Mouse (Mus musculus) midbrain, embryonic 12.5 days (tissue): ENCODE results near the gene Eri2. TPM values are rescaled to one million over a fixed set of nuclear protein-coding genes. Genes with fewer than 3 reads are reported as not detected.
"Not testable (repeated sequence)": the region's sequence is repeated elsewhere in the genome, so short reads cannot be mapped to it uniquely, and the experiment has no call there.

ENCODE experiments used
- ATAC-seq: fragments of 200-750 bp; cut with Nextera tagmentation; 2 replicates; pipeline ENCODE4 v1.8.0; 2017; ENCODE audit warnings: low read depth, moderate TSS enrichment, moderate library complexity; ENCODE audit not compliant: low FRiP score
- H3K27ac ChIP-seq: fragments of 300-500 bp; sonication (generic); replicated peaks from 2 replicates; pipeline ENCODE4 v1.5.1; 2016; ENCODE audit warnings: mild to moderate bottlenecking
- H3K27me3 ChIP-seq: fragments of 300-500 bp; sonication (generic); 2 replicates; pipeline ENCODE4 v1.6.1; 2016; ENCODE audit warnings: mild to moderate bottlenecking
- H3K36me3 ChIP-seq: fragments of 300-500 bp; sonication (generic); 2 replicates; pipeline ENCODE4 v1.6.1; 2016
- H3K4me1 ChIP-seq: fragments of 300-500 bp; sonication (generic); 2 replicates; pipeline ENCODE4 v1.6.1; 2016
- H3K4me2 ChIP-seq: fragments of 300-500 bp; sonication (generic); replicated peaks from 2 replicates; pipeline ENCODE4 v1.6.1; 2016; ENCODE audit warnings: mild to moderate bottlenecking, moderate library complexity
- H3K4me3 ChIP-seq: fragments of 300-500 bp; sonication (generic); 2 replicates; pipeline ENCODE4 v1.5.1; 2016; ENCODE audit warnings: mild to moderate bottlenecking
- H3K9ac ChIP-seq: fragments of 300-500 bp; sonication (generic); replicated peaks from 2 replicates; pipeline ENCODE4 v1.6.1; 2016; ENCODE audit warnings: mild to moderate bottlenecking, moderate library complexity
- H3K9me3 ChIP-seq: fragments of 300-500 bp; sonication (generic); 2 replicates; pipeline ENCODE4 v1.6.1; 2016; ENCODE audit warnings: mild to moderate bottlenecking
- WGBS: fragments of 180-500 bp; shearing (Covaris S2); methylation state at CpG from one replicate; pipeline ENCODE4 v1.1.7; 2016; 5-methylcytosine and 5-hydroxymethylcytosine counted together
- polyA plus RNA-seq: library from polyadenylated mRNA; unstranded; fragments of >200 nt; fragmentation: Nextera tagmentation; extraction: Ambion mirVana; gene quantifications from 2 replicates; pipeline ENCODE4 v1.2.1, GENCODE M21; 2016

The Eri2 gene
- polyA plus RNA-seq, 1 experiment from 2014 or later = 32.9 TPM

- H3K36me3 ChIP-seq = peaks cover 45% of the 10 kb centered on the region
Observed at GRCm38 (mm10) chr7:119783453-119783852, 10.4 kb downstream of the Eri2 start.

GRCm38 (mm10) chr7:119769895-119770294 lies 24.0 kb downstream of the Eri2 start:
- ATAC-seq = no peak
- Histone ChIP-seq H3K9me3 (no peaks in the 10 kb centered on the region), H3K9ac (no peak overlapping the region), H3K27ac (no peak overlapping the region), H3K4me1 (no peaks in the 10 kb centered on the region), H3K4me2 (no peak overlapping the region), H3K36me3 (no peaks in the 10 kb centered on the region), H3K4me3 (no peak overlapping the region), H3K27me3 (no peaks in the 10 kb centered on the region)
- WGBS = 95% methylated on average over 8 of the region's 8 CpGs

More at GRCm38 (mm10) chr7:119783453-119783852, 10.4 kb downstream of the Eri2 start:
- H3K4me1 ChIP-seq = no peaks in the 10 kb centered on the region
- no peaks in the 10 kb centered on the region for H3K9me3 ChIP-seq
- no peak overlapping the region for H3K9ac ChIP-seq
- H3K4me3 ChIP-seq = no peak overlapping the region
- no peak for ATAC-seq
- 96% methylated on average over 2 of the region's 2 CpGs for WGBS
- H3K27me3 ChIP-seq = no peaks in the 10 kb centered on the region
- H3K4me2 ChIP-seq = no peak overlapping the region
- H3K27ac ChIP-seq = no peak overlapping the region

- Histone ChIP-seq H3K36me3 (no peaks in the 10 kb centered on the region), H3K4me2 (no peak overlapping the region), H3K4me3 (no peak overlapping the region), H3K4me1 (no peaks in the 10 kb centered on the region), H3K9ac (no peak overlapping the region), H3K27ac (no peak overlapping the region), H3K9me3 (no peaks in the 10 kb centered on the region), H3K27me3 (no peaks in the 10 kb centered on the region)
- no peak for ATAC-seq
- WGBS = 89% methylated on average over 6 of the region's 6 CpGs
Observed at GRCm38 (mm10) chr7:119766996-119767395, 26.9 kb downstream of the Eri2 start.

GRCm38 (mm10) chr7:119764377-119764776 lies 29.5 kb downstream of the Eri2 start:
- H3K4me2 ChIP-seq = no peak overlapping the region
- no peaks in the 10 kb centered on the region for H3K27me3 ChIP-seq
- H3K4me3 ChIP-seq = no peak overlapping the region
- no peak overlapping the region for H3K9ac ChIP-seq
- WGBS = 93% methylated on average over 3 of the region's 3 CpGs
- H3K9me3 ChIP-seq = no peaks in the 10 kb centered on the region
- H3K4me1 ChIP-seq = no peaks in the 10 kb centered on the region
- H3K36me3 ChIP-seq = no peaks in the 10 kb centered on the region
- H3K27ac ChIP-seq = no peak overlapping the region
- ATAC-seq = no peak

GRCm38 (mm10) chr7:119762166-119762697 lies 31.6 kb downstream of the Eri2 start:
- Histone ChIP-seq H3K27me3 (no peaks in the 10 kb centered on the region), H3K4me1 (no peaks in the 10 kb centered on the region), H3K27ac (no peak overlapping the region), H3K36me3 (no peaks in the 10 kb centered on the region), H3K9me3 (no peaks in the 10 kb centered on the region), H3K4me3 (no peak overlapping the region), H3K4me2 (no peak overlapping the region), H3K9ac (no peak overlapping the region)
- ATAC-seq = no peak
- WGBS = 74% methylated on average over 4 of the region's 4 CpGs

- H3K27ac ChIP-seq = no peak within 1 kb of the TSS
- H3K27me3 ChIP-seq = no peaks in the 10 kb centered on the region
- no peaks in the 10 kb centered on the region for H3K4me1 ChIP-seq
- H3K9me3 ChIP-seq = no peaks in the 10 kb centered on the region
- ATAC-seq = no peak
- 84% methylated on average over 11 of the region's 11 CpGs for WGBS
- H3K36me3 ChIP-seq = no peaks in the 10 kb centered on the region
- H3K4me2 ChIP-seq = no peak within 1 kb of the TSS
- H3K9ac ChIP-seq = no peak within 1 kb of the TSS
- no peak within 1 kb of the TSS for H3K4me3 ChIP-seq
Observed at GRCm38 (mm10) chr7:119760527-119760951, 33.3 kb downstream of the Eri2 start, which contains the start of gene Acsm3. Gene Acsm3, plus strand, starts transcription at chr7:119760923.

- 83% methylated on average over 1 of the region's 1 CpGs for WGBS
- H3K9ac ChIP-seq = no peak overlapping the region
- ATAC-seq = no peak
- H3K4me3 ChIP-seq = no peak overlapping the region
- no peaks in the 10 kb centered on the region for H3K4me1 ChIP-seq
- H3K4me2 ChIP-seq = no peak overlapping the region
- no peak overlapping the region for H3K27ac ChIP-seq
- no peaks in the 10 kb centered on the region for H3K9me3 ChIP-seq
- no peaks in the 10 kb centered on the region for H3K27me3 ChIP-seq
- no peaks in the 10 kb centered on the region for H3K36me3 ChIP-seq
Observed at GRCm38 (mm10) chr7:119753696-119754095, 40.2 kb downstream of the Eri2 start.

GRCm38 (mm10) chr7:119749942-119750341 lies 43.9 kb downstream of the Eri2 start:
- no peak overlapping the region for H3K4me2 ChIP-seq
- H3K27ac ChIP-seq = no peak overlapping the region
- WGBS = 61% methylated on average over 2 of the region's 2 CpGs
- H3K4me1 ChIP-seq = no peaks in the 10 kb centered on the region
- H3K9me3 ChIP-seq = no peaks in the 10 kb centered on the region
- no peaks in the 10 kb centered on the region for H3K36me3 ChIP-seq
- H3K9ac ChIP-seq = no peak overlapping the region
- no peak for ATAC-seq
- H3K4me3 ChIP-seq = no peak overlapping the region
- no peaks in the 10 kb centered on the region for H3K27me3 ChIP-seq

- Histone ChIP-seq H3K9ac (no peak overlapping the region), H3K27me3 (no peaks in the 10 kb centered on the region), H3K36me3 (no peaks in the 10 kb centered on the region), H3K4me3 (no peak overlapping the region), H3K9me3 (no peaks in the 10 kb centered on the region), H3K4me1 (peaks cover 5% of the 10 kb centered on the region), H3K4me2 (no peak overlapping the region), H3K27ac (no peak overlapping the region)
- no peak for ATAC-seq
- 86% methylated on average over 1 of the region's 2 CpGs for WGBS
Observed at GRCm38 (mm10) chr7:119748761-119749160, 45.1 kb downstream of the Eri2 start.

- no peak overlapping the region for H3K4me2 ChIP-seq
- no peak overlapping the region for H3K9ac ChIP-seq
- peaks cover 5% of the 10 kb centered on the region for H3K4me1 ChIP-seq
- 83% methylated on average over 1 of the region's 1 CpGs for WGBS
- no peaks in the 10 kb centered on the region; the same call in 1 of the 2 replicates for H3K27me3 ChIP-seq
- no peak for ATAC-seq
- H3K36me3 ChIP-seq = no peaks in the 10 kb centered on the region
- no peaks in the 10 kb centered on the region for H3K9me3 ChIP-seq
- H3K27ac ChIP-seq = no peak overlapping the region
- H3K4me3 ChIP-seq = no peak overlapping the region
Observed at GRCm38 (mm10) chr7:119745869-119746268, 48.0 kb downstream of the Eri2 start.

GRCm38 (mm10) chr7:119744321-119744720 lies 49.5 kb downstream of the Eri2 start:
- Histone ChIP-seq H3K36me3 (no peaks in the 10 kb centered on the region), H3K9me3 (no peaks in the 10 kb centered on the region), H3K27ac (no peak overlapping the region), H3K27me3 (no peaks in the 10 kb centered on the region; the same call in 1 of the 2 replicates), H3K4me1 (peaks cover 5% of the 10 kb centered on the region), H3K4me3 (peak overlapping the region; percentile 22), H3K4me2 (peak overlapping the region; percentile 43), H3K9ac (no peak overlapping the region)
- WGBS = 8% methylated on average over 34 of the region's 34 CpGs
- ATAC-seq = peak; percentile 58; the same call in 1 of the 2 replicates

- peak; percentile 59 for ATAC-seq
- peak overlapping the region; percentile 41 for H3K4me3 ChIP-seq
- not testable (repeated sequence) for H3K36me3 ChIP-seq, H3K27ac ChIP-seq, H3K4me1 ChIP-seq, H3K27me3 ChIP-seq, H3K9me3 ChIP-seq
- 11% methylated on average over 20 of the region's 44 CpGs for WGBS
- H3K4me2 ChIP-seq = peak overlapping the region; percentile 50
- H3K9ac ChIP-seq = peak overlapping the region; percentile 53
Observed at GRCm38 (mm10) chr7:119739798-119740468, 53.9 kb downstream of the Eri2 start.
